Mouse (Mus musculus) c-Kit-positive CD71-positive TER-119-positive erythroid progenitor cells, embryonic 14.5 days (primary cell): ENCODE measurements at regions not wholly inside any gene's neighbourhood (a gene's known extent, or its start where the extent isn't known, plus 50 kb on each side); places are given as distances from the start of the nearest gene placed in this dataset.

ENCODE experiments used
- DNase-seq: peaks from one replicate; pipeline ENCODE4 v3.0.0-alpha.2; 2013; ENCODE audit warnings: low spot score

DNA sequence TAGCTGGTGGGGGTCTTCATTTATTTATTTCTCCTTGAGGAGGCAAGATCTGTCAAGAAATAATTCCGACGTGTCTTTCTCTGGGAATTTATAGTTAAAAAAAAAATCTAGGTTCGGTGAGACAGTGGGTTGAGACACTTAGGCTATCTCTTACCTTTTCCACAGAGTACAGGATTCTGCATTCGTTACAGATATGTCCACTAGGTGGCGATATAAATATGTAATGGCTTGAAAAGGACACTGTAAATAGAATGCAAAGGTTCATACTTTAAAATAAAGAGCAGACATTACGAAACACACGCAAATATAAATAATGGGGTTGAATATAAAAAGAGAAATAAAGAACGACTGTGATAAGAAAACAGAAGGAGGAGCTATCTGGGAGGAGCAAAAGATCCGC is 517.5 kb downstream of the Cps1 start:
- DNase-seq = peak; percentile 3

DNA sequence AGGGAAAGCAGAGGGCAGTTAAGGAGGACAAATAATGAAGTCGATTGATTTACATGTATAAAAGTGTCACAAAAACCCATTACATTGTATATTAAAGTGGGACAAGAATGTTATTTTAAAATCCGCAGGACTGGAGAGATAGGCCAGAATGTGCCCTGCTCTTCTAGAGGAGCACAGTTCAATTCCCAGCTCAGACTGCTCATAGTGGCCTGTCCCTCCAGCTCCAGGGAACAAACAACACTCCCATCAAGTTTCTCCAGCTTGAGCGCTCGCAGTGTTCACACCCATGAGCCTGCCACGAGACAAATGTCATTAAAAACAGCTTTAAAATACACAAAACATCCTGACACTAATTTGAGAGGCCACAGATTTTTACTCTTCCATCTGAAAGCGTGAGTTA is 517.9 kb downstream of the Cps1 start:
- no peak for DNase-seq

DNA sequence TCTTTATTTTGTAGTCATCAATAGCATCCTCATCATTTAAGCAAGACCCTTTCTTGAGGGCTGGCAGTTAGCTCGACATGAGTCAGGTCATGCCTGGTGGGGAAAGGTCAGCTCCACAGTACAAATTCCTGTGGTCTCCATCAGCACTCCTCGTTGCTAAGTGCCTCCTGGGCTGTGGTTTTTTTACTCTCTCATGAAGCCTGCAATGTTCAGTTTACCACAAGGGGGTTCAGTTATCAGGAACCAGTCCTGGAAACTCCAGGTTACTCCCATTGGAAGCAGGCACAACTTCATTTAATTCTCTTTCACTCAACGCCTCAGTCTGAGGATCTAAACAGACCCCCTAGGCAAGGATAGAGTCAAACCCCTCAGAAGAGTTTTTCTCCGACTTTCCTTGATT is 520.8 kb downstream of the Cps1 start:
- no peak for DNase-seq
